Mouse (Mus musculus): ENCODE measurements at regions not wholly inside any gene's neighbourhood (a gene's known extent, or its start where the extent isn't known, plus 50 kb on each side); places are given as distances from the start of the nearest gene placed in this dataset.
"Not testable (repeated sequence)": the region's sequence is repeated elsewhere in the genome, so short reads cannot be mapped to it uniquely, and the experiment has no call there.

- Histone ChIP-seq H3K4me3 (ENCODE audit: low read length) (no peak overlapping the region), H3K4me2 (ENCODE audit: low read depth, low read length) (no peak overlapping the region), H3K27ac (ENCODE audit: low read length) (no peak overlapping the region), H3K4me1 (replicated peaks; ENCODE audit: control insufficient read depth, insufficient read depth, low read length) (no peaks in the 10 kb centered on the region), H3K9me3 (ENCODE audit: control insufficient read depth, low read length) (peaks cover 1% of the 10 kb centered on the region; the same call in 1 of the 2 replicates), H3K27me3 (ENCODE audit: control insufficient read depth, insufficient read depth, low read depth, low read length) (no peaks in the 10 kb centered on the region), H3K36me3 (ENCODE audit: control insufficient read depth, insufficient read depth, low read length) (no peaks in the 10 kb centered on the region), H3K9ac (ENCODE audit: low read length) (no peak overlapping the region)
- 72% methylated on average over 5 of the region's 5 CpGs for WGBS
- no peak for ATAC-seq (ENCODE audit: low read depth)
Observed at GRCm38 (mm10) chr17:49337881-49338280, 90.3 kb upstream of the Mocs1 start.

GRCm38 (mm10) chr17:49342636-49343035 is 85.5 kb upstream of the Mocs1 start:
- no peak for ATAC-seq (ENCODE audit: low read depth)

GRCm38 (mm10) chr17:49346701-49347100 is 81.5 kb upstream of the Mocs1 start:
- Histone ChIP-seq H3K4me1 (replicated peaks; ENCODE audit: control insufficient read depth, insufficient read depth, low read length) (no peaks in the 10 kb centered on the region), H3K36me3 (ENCODE audit: control insufficient read depth, insufficient read depth, low read length) (no peaks in the 10 kb centered on the region), H3K9me3 (ENCODE audit: control insufficient read depth, low read length) (no peaks in the 10 kb centered on the region), H3K27me3 (ENCODE audit: control insufficient read depth, insufficient read depth, low read depth, low read length) (no peaks in the 10 kb centered on the region), H3K27ac (ENCODE audit: low read length) (no peak overlapping the region), H3K4me2 (ENCODE audit: low read depth, low read length) (no peak overlapping the region), H3K9ac (ENCODE audit: low read length) (no peak overlapping the region), H3K4me3 (ENCODE audit: low read length) (no peak overlapping the region)
- no peak for ATAC-seq (ENCODE audit: low read depth)
- 54% methylated on average over 5 of the region's 5 CpGs for WGBS

More at GRCm38 (mm10) chr17:49342636-49343035, 85.5 kb upstream of the Mocs1 start:
- Histone ChIP-seq H3K27ac (ENCODE audit: low read length) (no peak overlapping the region), H3K36me3 (ENCODE audit: control insufficient read depth, insufficient read depth, low read length) (no peaks in the 10 kb centered on the region), H3K27me3 (ENCODE audit: control insufficient read depth, insufficient read depth, low read depth, low read length) (no peaks in the 10 kb centered on the region), H3K9me3 (ENCODE audit: control insufficient read depth, low read length) (no peaks in the 10 kb centered on the region; the same call in 1 of the 2 replicates), H3K4me2 (ENCODE audit: low read depth, low read length) (no peak overlapping the region), H3K4me3 (ENCODE audit: low read length) (no peak overlapping the region), H3K4me1 (replicated peaks; ENCODE audit: control insufficient read depth, insufficient read depth, low read length) (no peaks in the 10 kb centered on the region), H3K9ac (ENCODE audit: low read length) (no peak overlapping the region)
- WGBS = 75% methylated on average over 2 of the region's 2 CpGs

- no peaks in the 10 kb centered on the region for H3K36me3 ChIP-seq (ENCODE audit: control insufficient read depth, insufficient read depth, low read length)
- no peak overlapping the region for H3K27ac ChIP-seq (ENCODE audit: low read length)
- H3K27me3 ChIP-seq (ENCODE audit: control insufficient read depth, insufficient read depth, low read depth, low read length) = no peaks in the 10 kb centered on the region
- WGBS = 80% methylated on average over 9 of the region's 9 CpGs
- H3K4me3 ChIP-seq (ENCODE audit: low read length) = no peak overlapping the region
- no peaks in the 10 kb centered on the region for H3K4me1 ChIP-seq (replicated peaks; ENCODE audit: control insufficient read depth, insufficient read depth, low read length)
- ATAC-seq (ENCODE audit: low read depth) = no peak
- no peak overlapping the region for H3K4me2 ChIP-seq (ENCODE audit: low read depth, low read length)
- H3K9ac ChIP-seq (ENCODE audit: low read length) = no peak overlapping the region
- H3K9me3 ChIP-seq (ENCODE audit: control insufficient read depth, low read length) = no peaks in the 10 kb centered on the region
Observed at GRCm38 (mm10) chr17:49349328-49349727, 78.8 kb upstream of the Mocs1 start.

- Histone ChIP-seq H3K36me3 (ENCODE audit: control insufficient read depth, insufficient read depth, low read length) (no peaks in the 10 kb centered on the region), H3K9ac (ENCODE audit: low read length) (no peak overlapping the region), H3K27ac (ENCODE audit: low read length) (no peak overlapping the region), H3K4me3 (ENCODE audit: low read length) (no peak overlapping the region), H3K9me3 (ENCODE audit: control insufficient read depth, low read length) (no peaks in the 10 kb centered on the region), H3K4me2 (ENCODE audit: low read depth, low read length) (no peak overlapping the region), H3K4me1 (replicated peaks; ENCODE audit: control insufficient read depth, insufficient read depth, low read length) (no peaks in the 10 kb centered on the region), H3K27me3 (ENCODE audit: control insufficient read depth, insufficient read depth, low read depth, low read length) (no peaks in the 10 kb centered on the region)
- ATAC-seq (ENCODE audit: low read depth) = no peak
Observed at GRCm38 (mm10) chr17:49359212-49359611, 69.0 kb upstream of the Mocs1 start.

- not testable (repeated sequence) for H3K4me2 ChIP-seq (ENCODE audit: low read depth, low read length); H3K4me3 ChIP-seq (ENCODE audit: low read length); H3K9me3 ChIP-seq (ENCODE audit: control insufficient read depth, low read length); H3K27me3 ChIP-seq (ENCODE audit: control insufficient read depth, insufficient read depth, low read depth, low read length); H3K9ac ChIP-seq (ENCODE audit: low read length); H3K36me3 ChIP-seq (ENCODE audit: control insufficient read depth, insufficient read depth, low read length); H3K4me1 ChIP-seq (replicated peaks; ENCODE audit: control insufficient read depth, insufficient read depth, low read length); ATAC-seq (ENCODE audit: low read depth); H3K27ac ChIP-seq (ENCODE audit: low read length)
- WGBS = 48% methylated on average over 6 of the region's 6 CpGs
Observed at GRCm38 (mm10) chr17:49360251-49360650, 67.9 kb upstream of the Mocs1 start.

- H3K9ac ChIP-seq (ENCODE audit: low read length) = no peak overlapping the region
- H3K27me3 ChIP-seq (ENCODE audit: control insufficient read depth, insufficient read depth, low read depth, low read length) = no peaks in the 10 kb centered on the region
- no peaks in the 10 kb centered on the region for H3K9me3 ChIP-seq (ENCODE audit: control insufficient read depth, low read length)
- no peak overlapping the region for H3K27ac ChIP-seq (ENCODE audit: low read length)
- H3K36me3 ChIP-seq (ENCODE audit: control insufficient read depth, insufficient read depth, low read length) = no peaks in the 10 kb centered on the region
- no peak overlapping the region for H3K4me2 ChIP-seq (ENCODE audit: low read depth, low read length)
- no peak for ATAC-seq (ENCODE audit: low read depth)
- H3K4me1 ChIP-seq (replicated peaks; ENCODE audit: control insufficient read depth, insufficient read depth, low read length) = no peaks in the 10 kb centered on the region
- WGBS = 57% methylated on average over 4 of the region's 4 CpGs
- H3K4me3 ChIP-seq (ENCODE audit: low read length) = no peak overlapping the region
Observed at GRCm38 (mm10) chr17:49367791-49368190, 60.4 kb upstream of the Mocs1 start.

- no peak for ATAC-seq (ENCODE audit: low read depth)
- H3K9me3 ChIP-seq (ENCODE audit: control insufficient read depth, low read length) = no peaks in the 10 kb centered on the region
- H3K27me3 ChIP-seq (ENCODE audit: control insufficient read depth, insufficient read depth, low read depth, low read length) = no peaks in the 10 kb centered on the region
- no peaks in the 10 kb centered on the region for H3K36me3 ChIP-seq (ENCODE audit: control insufficient read depth, insufficient read depth, low read length)
- WGBS = 78% methylated on average over 2 of the region's 2 CpGs
- no peak overlapping the region for H3K9ac ChIP-seq (ENCODE audit: low read length)
- no peak overlapping the region for H3K27ac ChIP-seq (ENCODE audit: low read length)
- H3K4me3 ChIP-seq (ENCODE audit: low read length) = no peak overlapping the region
- H3K4me1 ChIP-seq (replicated peaks; ENCODE audit: control insufficient read depth, insufficient read depth, low read length) = no peaks in the 10 kb centered on the region
- no peak overlapping the region for H3K4me2 ChIP-seq (ENCODE audit: low read depth, low read length)
Observed at GRCm38 (mm10) chr17:49368476-49369269, 59.5 kb upstream of the Mocs1 start.

- Histone ChIP-seq H3K36me3 (ENCODE audit: control insufficient read depth, insufficient read depth, low read length) (no peaks in the 10 kb centered on the region), H3K4me1 (replicated peaks; ENCODE audit: control insufficient read depth, insufficient read depth, low read length) (no peaks in the 10 kb centered on the region), H3K9ac (ENCODE audit: low read length) (no peak overlapping the region), H3K27me3 (ENCODE audit: control insufficient read depth, insufficient read depth, low read depth, low read length) (no peaks in the 10 kb centered on the region), H3K4me3 (ENCODE audit: low read length) (no peak overlapping the region), H3K4me2 (ENCODE audit: low read depth, low read length) (no peak overlapping the region), H3K9me3 (ENCODE audit: control insufficient read depth, low read length) (no peaks in the 10 kb centered on the region), H3K27ac (ENCODE audit: low read length) (no peak overlapping the region)
- 43% methylated on average over 11 of the region's 11 CpGs for WGBS
- ATAC-seq (ENCODE audit: low read depth) = no peak
Observed at GRCm38 (mm10) chr17:49377626-49378025, 50.5 kb upstream of the Mocs1 start.

All from lung, embryonic 16.5 days (tissue).